Mouse (Mus musculus): Measurements from ENCODE around the gene Ano6. TPM values are rescaled to one million over a fixed set of nuclear protein-coding genes. Genes with fewer than 3 reads are reported as not detected.

The Ano6 gene
- polyA plus RNA-seq, 1 experiment from 2014 or later = 66.2 TPM

GRCm38 (mm10) chr15:95970691-95971090 is 180.0 kb downstream of the Ano6 start:
- Histone ChIP-seq H3K36me3 (ENCODE audit: control insufficient read depth, insufficient read depth, low read length) (peaks cover 70% of the 10 kb centered on the region), H3K27me3 (replicated peaks; ENCODE audit: control insufficient read depth, insufficient read depth, low read length) (no peaks in the 10 kb centered on the region), H3K4me2 (ENCODE audit: low read length) (no peak overlapping the region), H3K9me3 (ENCODE audit: control insufficient read depth, low read length) (no peaks in the 10 kb centered on the region), H3K9ac (ENCODE audit: low read length) (no peak overlapping the region), H3K4me3 (ENCODE audit: low read depth, low read length) (no peak overlapping the region), H3K4me1 (replicated peaks; ENCODE audit: control insufficient read depth, insufficient read depth, low read length) (no peaks in the 10 kb centered on the region), H3K27ac (ENCODE audit: low read depth) (no peak overlapping the region)
- DNase-seq (ENCODE audit: low spot score) (no peak), ATAC-seq (replicated peaks; ENCODE audit: low FRiP score, low TSS enrichment, low read depth) (no peak)
- 91% methylated on average over 7 of the region's 7 CpGs for WGBS

- DNase-seq (ENCODE audit: low spot score) (peak; percentile 36), ATAC-seq (replicated peaks; ENCODE audit: low FRiP score, low TSS enrichment, low read depth) (no peak)
- Histone ChIP-seq H3K9me3 (ENCODE audit: control insufficient read depth, low read length) (no peaks in the 10 kb centered on the region), H3K9ac (ENCODE audit: low read length) (no peak overlapping the region), H3K4me2 (ENCODE audit: low read length) (no peak overlapping the region), H3K27me3 (replicated peaks; ENCODE audit: control insufficient read depth, insufficient read depth, low read length) (no peaks in the 10 kb centered on the region), H3K4me1 (replicated peaks; ENCODE audit: control insufficient read depth, insufficient read depth, low read length) (no peaks in the 10 kb centered on the region), H3K27ac (ENCODE audit: low read depth) (no peak overlapping the region), H3K36me3 (ENCODE audit: control insufficient read depth, insufficient read depth, low read length) (peaks cover 65% of the 10 kb centered on the region), H3K4me3 (ENCODE audit: low read depth, low read length) (no peak overlapping the region)
- WGBS = 96% methylated on average over 8 of the region's 8 CpGs
Observed at GRCm38 (mm10) chr15:95971302-95971701, 180.7 kb downstream of the Ano6 start.

DNA sequence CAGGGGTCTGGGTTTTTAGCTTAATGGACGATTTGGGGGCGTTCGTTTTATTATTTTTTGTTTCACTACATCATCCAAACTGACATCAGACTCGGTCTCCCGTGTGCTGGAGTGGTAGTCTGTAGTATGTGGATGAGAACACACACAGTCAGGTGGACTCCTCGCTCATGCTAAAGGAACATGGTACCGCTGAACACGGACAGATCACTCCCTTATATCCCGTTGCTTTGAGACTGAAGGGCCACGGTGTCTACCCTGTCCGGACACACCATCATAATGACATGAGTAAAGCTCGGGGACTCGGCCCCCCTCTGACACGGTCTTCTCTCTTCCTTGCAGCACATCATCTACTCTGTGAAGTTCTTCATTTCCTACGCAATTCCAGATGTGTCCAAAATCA is 181.5 kb downstream of the Ano6 start:
- Histone ChIP-seq H3K36me3 (ENCODE audit: control insufficient read depth, insufficient read depth, low read length) (peaks cover 65% of the 10 kb centered on the region), H3K27ac (ENCODE audit: low read depth) (no peak overlapping the region), H3K4me2 (ENCODE audit: low read length) (no peak overlapping the region), H3K27me3 (replicated peaks; ENCODE audit: control insufficient read depth, insufficient read depth, low read length) (no peaks in the 10 kb centered on the region), H3K9ac (ENCODE audit: low read length) (no peak overlapping the region), H3K9me3 (ENCODE audit: control insufficient read depth, low read length) (no peaks in the 10 kb centered on the region), H3K4me3 (ENCODE audit: low read depth, low read length) (no peak overlapping the region), H3K4me1 (replicated peaks; ENCODE audit: control insufficient read depth, insufficient read depth, low read length) (no peaks in the 10 kb centered on the region)
- 93% methylated on average over 15 of the region's 15 CpGs for WGBS
- peak; percentile 34 for DNase-seq (ENCODE audit: low spot score)
- no peak for ATAC-seq (replicated peaks; ENCODE audit: low FRiP score, low TSS enrichment, low read depth)

GRCm38 (mm10) chr15:95972621-95973020 is 182.0 kb downstream of the Ano6 start:
- H3K27ac ChIP-seq (ENCODE audit: low read depth) = no peak overlapping the region
- DNase-seq (ENCODE audit: low spot score) (peak; percentile 39), ATAC-seq (replicated peaks; ENCODE audit: low FRiP score, low TSS enrichment, low read depth) (no peak)
- H3K36me3 ChIP-seq (ENCODE audit: control insufficient read depth, insufficient read depth, low read length) = peaks cover 62% of the 10 kb centered on the region
- no peaks in the 10 kb centered on the region for H3K27me3 ChIP-seq (replicated peaks; ENCODE audit: control insufficient read depth, insufficient read depth, low read length)
- H3K4me3 ChIP-seq (ENCODE audit: low read depth, low read length) = no peak overlapping the region
- 95% methylated on average over 12 of the region's 12 CpGs for WGBS
- no peak overlapping the region for H3K4me2 ChIP-seq (ENCODE audit: low read length)
- no peaks in the 10 kb centered on the region for H3K4me1 ChIP-seq (replicated peaks; ENCODE audit: control insufficient read depth, insufficient read depth, low read length)
- H3K9me3 ChIP-seq (ENCODE audit: control insufficient read depth, low read length) = no peaks in the 10 kb centered on the region
- no peak overlapping the region for H3K9ac ChIP-seq (ENCODE audit: low read length)

GRCm38 (mm10) chr15:95974021-95974597 is 183.5 kb downstream of the Ano6 start:
- H3K27ac ChIP-seq (ENCODE audit: low read depth) = no peak overlapping the region
- H3K9me3 ChIP-seq (ENCODE audit: control insufficient read depth, low read length) = no peaks in the 10 kb centered on the region
- H3K4me1 ChIP-seq (replicated peaks; ENCODE audit: control insufficient read depth, insufficient read depth, low read length) = no peaks in the 10 kb centered on the region
- H3K36me3 ChIP-seq (ENCODE audit: control insufficient read depth, insufficient read depth, low read length) = peaks cover 47% of the 10 kb centered on the region
- H3K27me3 ChIP-seq (replicated peaks; ENCODE audit: control insufficient read depth, insufficient read depth, low read length) = no peaks in the 10 kb centered on the region
- no peak overlapping the region for H3K9ac ChIP-seq (ENCODE audit: low read length)
- ATAC-seq (replicated peaks; ENCODE audit: low FRiP score, low TSS enrichment, low read depth) = no peak
- no peak overlapping the region for H3K4me3 ChIP-seq (ENCODE audit: low read depth, low read length)
- no peak overlapping the region for H3K4me2 ChIP-seq (ENCODE audit: low read length)
- 82% methylated on average over 10 of the region's 10 CpGs for WGBS
- DNase-seq (ENCODE audit: low spot score) = no peak

DNA sequence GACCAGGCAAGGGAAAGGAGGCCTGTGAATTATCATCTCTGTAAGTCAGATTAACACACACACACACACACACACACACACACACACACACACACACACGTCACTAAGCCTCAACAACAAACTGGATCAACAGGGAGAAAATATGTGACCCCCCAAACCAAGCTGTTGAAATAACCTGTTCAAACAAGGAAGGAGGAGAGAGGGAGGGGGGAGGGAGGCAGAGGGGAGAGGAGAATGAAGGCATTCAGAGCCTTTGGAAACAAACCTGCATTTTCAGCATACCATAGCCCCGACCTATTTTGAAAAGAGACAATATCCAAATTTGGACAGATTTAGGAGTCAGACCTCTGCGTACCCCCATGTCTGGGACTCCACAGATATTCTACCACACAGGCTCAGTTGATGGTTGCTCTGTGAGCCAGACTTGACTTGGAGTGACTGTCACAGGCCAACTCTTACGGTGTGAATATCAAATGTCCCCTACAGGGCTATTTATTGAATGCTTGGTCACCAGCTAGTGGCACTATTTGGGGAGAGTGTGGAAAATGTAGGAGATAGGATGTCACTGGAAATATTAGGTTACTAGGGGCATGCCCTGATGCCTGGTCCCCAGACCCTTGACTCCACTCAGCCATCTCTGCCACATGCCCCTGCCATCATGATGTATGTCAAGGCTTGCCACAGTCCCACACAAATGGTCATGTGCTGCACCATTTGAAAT is 185.7 kb downstream of the Ano6 start:
- no peaks in the 10 kb centered on the region for H3K9me3 ChIP-seq (ENCODE audit: control insufficient read depth, low read length)
- ATAC-seq (replicated peaks; ENCODE audit: low FRiP score, low TSS enrichment, low read depth) = no peak
- H3K27me3 ChIP-seq (replicated peaks; ENCODE audit: control insufficient read depth, insufficient read depth, low read length) = no peaks in the 10 kb centered on the region
- no peak overlapping the region for H3K9ac ChIP-seq (ENCODE audit: low read length)
- no peaks in the 10 kb centered on the region for H3K4me1 ChIP-seq (replicated peaks; ENCODE audit: control insufficient read depth, insufficient read depth, low read length)
- H3K4me2 ChIP-seq (ENCODE audit: low read length) = no peak overlapping the region
- DNase-seq (ENCODE audit: low spot score) = no peak
- no peak overlapping the region for H3K4me3 ChIP-seq (ENCODE audit: low read depth, low read length)
- WGBS = 49% methylated on average over 4 of the region's 4 CpGs
- H3K36me3 ChIP-seq (ENCODE audit: control insufficient read depth, insufficient read depth, low read length) = peaks cover 29% of the 10 kb centered on the region
- no peak overlapping the region for H3K27ac ChIP-seq (ENCODE audit: low read depth)

- DNase-seq (ENCODE audit: low spot score) (no peak), ATAC-seq (replicated peaks; ENCODE audit: low FRiP score, low TSS enrichment, low read depth) (no peak)
- no peaks in the 10 kb centered on the region for H3K4me1 ChIP-seq (replicated peaks; ENCODE audit: control insufficient read depth, insufficient read depth, low read length)
- no peaks in the 10 kb centered on the region for H3K27me3 ChIP-seq (replicated peaks; ENCODE audit: control insufficient read depth, insufficient read depth, low read length)
- 72% methylated on average over 8 of the region's 8 CpGs for WGBS
- H3K36me3 ChIP-seq (ENCODE audit: control insufficient read depth, insufficient read depth, low read length) = peaks cover 24% of the 10 kb centered on the region
- H3K9ac ChIP-seq (ENCODE audit: low read length) = no peak overlapping the region
- no peak overlapping the region for H3K4me2 ChIP-seq (ENCODE audit: low read length)
- no peak overlapping the region for H3K4me3 ChIP-seq (ENCODE audit: low read depth, low read length)
- H3K9me3 ChIP-seq (ENCODE audit: control insufficient read depth, low read length) = no peaks in the 10 kb centered on the region
- no peak overlapping the region for H3K27ac ChIP-seq (ENCODE audit: low read depth)
Observed at GRCm38 (mm10) chr15:95977169-95977938, 186.7 kb downstream of the Ano6 start.

GRCm38 (mm10) chr15:95977939-95978252 is 187.3 kb downstream of the Ano6 start:
- Histone ChIP-seq H3K9me3 (ENCODE audit: control insufficient read depth, low read length) (no peaks in the 10 kb centered on the region), H3K9ac (ENCODE audit: low read length) (no peak overlapping the region), H3K4me1 (replicated peaks; ENCODE audit: control insufficient read depth, insufficient read depth, low read length) (no peaks in the 10 kb centered on the region), H3K27me3 (replicated peaks; ENCODE audit: control insufficient read depth, insufficient read depth, low read length) (no peaks in the 10 kb centered on the region), H3K4me3 (ENCODE audit: low read depth, low read length) (no peak overlapping the region), H3K36me3 (ENCODE audit: control insufficient read depth, insufficient read depth, low read length) (peaks cover 18% of the 10 kb centered on the region), H3K4me2 (ENCODE audit: low read length) (no peak overlapping the region), H3K27ac (ENCODE audit: low read depth) (no peak overlapping the region)
- ATAC-seq (replicated peaks; ENCODE audit: low FRiP score, low TSS enrichment, low read depth) = no peak
- 86% methylated on average over 3 of the region's 3 CpGs for WGBS
- no peak for DNase-seq (ENCODE audit: low spot score)
